Mouse (Mus musculus) neural tube, embryonic 13.5 days (tissue): ENCODE data around the gene Dnal4. TPM values are rescaled to one million over a fixed set of nuclear protein-coding genes. Genes with fewer than 3 reads are reported as not detected.

Source experiments
- ATAC-seq: fragments of 200-750 bp; cut with Nextera tagmentation; 2 replicates; pipeline ENCODE4 v1.8.0; 2017; ENCODE audit warnings: low read depth, mild to moderate bottlenecking, moderate TSS enrichment, moderate library complexity
- H3K27ac ChIP-seq: fragments of 300-500 bp; sonication (generic); replicated peaks from 2 replicates; pipeline ENCODE4 v1.5.1; 2015; ENCODE audit warnings: moderate library complexity, mild to moderate bottlenecking, inconsistent platforms
- H3K27me3 ChIP-seq: fragments of 300-500 bp; sonication (generic); 2 replicates; pipeline ENCODE4 v1.6.1; 2015; ENCODE audit warnings: mild to moderate bottlenecking, inconsistent platforms
- H3K36me3 ChIP-seq: fragments of 300-500 bp; sonication (generic); 2 replicates; pipeline ENCODE4 v1.6.1; 2015; ENCODE audit warnings: mild to moderate bottlenecking, inconsistent platforms
- H3K4me1 ChIP-seq: fragments of 300-500 bp; sonication (generic); replicated peaks from 2 replicates; pipeline ENCODE4 v1.6.1; 2015; ENCODE audit warnings: inconsistent platforms
- H3K4me2 ChIP-seq: fragments of 300-500 bp; sonication (generic); 2 replicates; pipeline ENCODE4 v1.6.1; 2015; ENCODE audit warnings: inconsistent platforms, mild to moderate bottlenecking, moderate library complexity
- H3K4me3 ChIP-seq: fragments of 300-500 bp; sonication (generic); 2 replicates; pipeline ENCODE4 v1.5.1; 2015; ENCODE audit warnings: mild to moderate bottlenecking, inconsistent platforms
- H3K9ac ChIP-seq: fragments of 300-500 bp; sonication (generic); 2 replicates; pipeline ENCODE4 v1.6.1; 2015; ENCODE audit warnings: moderate library complexity, mild to moderate bottlenecking, inconsistent platforms
- H3K9me3 ChIP-seq: fragments of 300-500 bp; sonication (generic); 2 replicates; pipeline ENCODE4 v1.6.1; 2016; ENCODE audit warnings: inconsistent platforms
- WGBS: fragments of 180-500 bp; shearing (Covaris S2); methylation state at CpG from one replicate; pipeline ENCODE4 v1.1.7; 2015; 5-methylcytosine and 5-hydroxymethylcytosine counted together
- polyA plus RNA-seq: library from polyadenylated mRNA; unstranded; fragments of >200 nt; fragmentation: Nextera tagmentation; extraction: Ambion mirVana; gene quantifications from 2 replicates; pipeline ENCODE4 v1.2.1, GENCODE M21; 2015

Gene Dnal4
- polyA plus RNA-seq, 1 experiment from 2014 or later: 72.1 TPM

GRCm38 (mm10) chr15:79720796-79721195 lies 56.9 kb downstream of the Dnal4 start:
- H3K27ac ChIP-seq: no peak overlapping the region
- no peaks in the 10 kb centered on the region for H3K27me3 ChIP-seq
- H3K4me2 ChIP-seq: no peak overlapping the region
- H3K9me3 ChIP-seq: no peaks in the 10 kb centered on the region
- H3K9ac ChIP-seq: no peak overlapping the region
- H3K4me3 ChIP-seq: no peak overlapping the region
- H3K36me3 ChIP-seq: peaks cover 80% of the 10 kb centered on the region
- ATAC-seq: no peak
- WGBS: 92% methylated on average over 4 of the region's 4 CpGs
- H3K4me1 ChIP-seq: no peaks in the 10 kb centered on the region

- no peak overlapping the region for H3K4me2 ChIP-seq
- H3K27ac ChIP-seq: no peak overlapping the region
- no peak overlapping the region for H3K4me3 ChIP-seq
- no peak for ATAC-seq
- H3K27me3 ChIP-seq: no peaks in the 10 kb centered on the region
- WGBS: 91% methylated on average over 8 of the region's 8 CpGs
- H3K36me3 ChIP-seq: peaks cover 80% of the 10 kb centered on the region
- no peak overlapping the region for H3K9ac ChIP-seq
- no peaks in the 10 kb centered on the region for H3K9me3 ChIP-seq
- no peaks in the 10 kb centered on the region for H3K4me1 ChIP-seq
These were observed 57.4 kb downstream of the Dnal4 start for GRCm38 (mm10) chr15:79720267-79720666.

- Histone ChIP-seq H3K4me1 (no peaks in the 10 kb centered on the region), H3K4me2 (no peak overlapping the region), H3K9ac (no peak overlapping the region), H3K9me3 (no peaks in the 10 kb centered on the region), H3K36me3 (peaks cover 96% of the 10 kb centered on the region), H3K27me3 (no peaks in the 10 kb centered on the region), H3K4me3 (no peak overlapping the region), H3K27ac (no peak overlapping the region)
- WGBS: 92% methylated on average over 6 of the region's 6 CpGs
- no peak for ATAC-seq
These were observed 60.9 kb downstream of the Dnal4 start for GRCm38 (mm10) chr15:79716710-79717109.

GRCm38 (mm10) chr15:79715646-79716045 lies 62.0 kb downstream of the Dnal4 start:
- 94% methylated on average over 7 of the region's 7 CpGs for WGBS
- Histone ChIP-seq H3K27ac (no peak overlapping the region), H3K4me1 (no peaks in the 10 kb centered on the region)

More at GRCm38 (mm10) chr15:79715646-79716045, 62.0 kb downstream of the Dnal4 start:
- no peak overlapping the region for H3K4me3 ChIP-seq
- no peak overlapping the region for H3K9ac ChIP-seq
- H3K27me3 ChIP-seq: no peaks in the 10 kb centered on the region
- no peak overlapping the region for H3K4me2 ChIP-seq
- peaks cover 98% of the 10 kb centered on the region for H3K36me3 ChIP-seq
- no peak for ATAC-seq
- no peaks in the 10 kb centered on the region for H3K9me3 ChIP-seq

Other genes starting within 250 kb of the Dnal4 start
- 52.5 and 57.8 TPM in 2 replicates for gene Ddx17, start 231.1 kb downstream of the Dnal4 start, polyA plus RNA-seq
- gene Dmc1, start 172.7 kb downstream of the Dnal4 start, polyA plus RNA-seq: 1.1 and 1.2 TPM in 2 replicates
- 5.3 and 6.2 TPM in 2 replicates for gene Fam227a, start 118.9 kb downstream of the Dnal4 start, polyA plus RNA-seq
- gene Cby1, start 118.7 kb downstream of the Dnal4 start, polyA plus RNA-seq: 82.6 and 85.6 TPM in 2 replicates
- gene Tomm22, start 107.0 kb downstream of the Dnal4 start, polyA plus RNA-seq: 263 and 294 TPM in 2 replicates
- 20.9 and 21.3 TPM in 2 replicates for gene Josd1, start 89.9 kb downstream of the Dnal4 start, polyA plus RNA-seq
- 38.1 and 40.9 TPM in 2 replicates for gene Gtpbp1, start 87.0 kb downstream of the Dnal4 start, polyA plus RNA-seq
- 6.9 and 11.1 TPM in 2 replicates for gene Sun2, start 35.3 kb downstream of the Dnal4 start, polyA plus RNA-seq
- 19.9 and 22.1 TPM in 2 replicates for gene Nptxr, start 26.9 kb upstream of the Dnal4 start, polyA plus RNA-seq
- 0.90 TPM in 1 of 2 replicates, not detected in the other for gene Npcd, start 56.4 kb upstream of the Dnal4 start, polyA plus RNA-seq
- 39.8 and 42.0 TPM in 2 replicates for gene Cbx6, start 56.8 kb upstream of the Dnal4 start, polyA plus RNA-seq
- 4.6 and 5.2 TPM in 2 replicates for gene Apobec3, start 113.8 kb upstream of the Dnal4 start, polyA plus RNA-seq
- gene Cbx7, start 193.3 kb upstream of the Dnal4 start, polyA plus RNA-seq: 3.0 and 3.3 TPM in 2 replicates
- gene Pdgfb, start 237.1 kb upstream of the Dnal4 start, polyA plus RNA-seq: 3.3 TPM in 2 replicates